Mouse (Mus musculus) MEL (cell line): ENCODE data around the gene Cdh23.

Experiments
- BHLHE40 ChIP-seq: IDR thresholded peaks from 2 replicates; pipeline ENCODE4 v1.6.1; 2012; ENCODE audit warnings: low read depth, mild to moderate bottlenecking, inconsistent platforms, low read length, improper control_type of control experiment, borderline replicate concordance
- CTCF ChIP-seq, 3 experiments: IDR thresholded peaks in 2 of 3; conservative IDR thresholded peaks in 1 of 3; 2 replicates each; pipeline ENCODE4 v1.5.1; 2011 to 2012; ENCODE audit warnings: low read length in 3 of 3, low read depth in 2 of 3, mild to moderate bottlenecking in 2 of 3, improper control_type of control experiment in 1 of 3, inconsistent platforms in 1 of 3, mixed read lengths in 1 of 3, moderate library complexity in 1 of 3; ENCODE audit not compliant: control insufficient read depth in 1 of 3, insufficient read depth in 1 of 3, poor library complexity in 1 of 3, severe bottlenecking in 1 of 3
- EP300 ChIP-seq, 2 experiments: IDR thresholded peaks; 2 replicates each; pipeline ENCODE4 v1.6.1; 2011; ENCODE audit warnings: improper control_type of control experiment in 2 of 2, low read length in 2 of 2, low read depth in 1 of 2, mild to moderate bottlenecking in 1 of 2
- GATA1 ChIP-seq: IDR thresholded peaks from 2 replicates; pipeline ENCODE4 v1.6.1; 2011; ENCODE audit warnings: low read depth, low read length, improper control_type of control experiment
- NRF1 ChIP-seq: IDR thresholded peaks from 2 replicates; pipeline ENCODE4 v1.6.1; 2014; ENCODE audit warnings: low read depth, mild to moderate bottlenecking, inconsistent platforms, low read length, improper control_type of control experiment, moderate library complexity; ENCODE audit not compliant: poor library complexity, insufficient read depth, severe bottlenecking
- SMC3 ChIP-seq: IDR thresholded peaks from 2 replicates; pipeline ENCODE4 v1.6.1; 2011; ENCODE audit warnings: low read depth, low read length, improper control_type of control experiment
- ZNF384 ChIP-seq: IDR thresholded peaks from 2 replicates; pipeline ENCODE4 v1.6.1; 2012; ENCODE audit warnings: low read depth, mild to moderate bottlenecking, inconsistent platforms, low read length, improper control_type of control experiment

DNA sequence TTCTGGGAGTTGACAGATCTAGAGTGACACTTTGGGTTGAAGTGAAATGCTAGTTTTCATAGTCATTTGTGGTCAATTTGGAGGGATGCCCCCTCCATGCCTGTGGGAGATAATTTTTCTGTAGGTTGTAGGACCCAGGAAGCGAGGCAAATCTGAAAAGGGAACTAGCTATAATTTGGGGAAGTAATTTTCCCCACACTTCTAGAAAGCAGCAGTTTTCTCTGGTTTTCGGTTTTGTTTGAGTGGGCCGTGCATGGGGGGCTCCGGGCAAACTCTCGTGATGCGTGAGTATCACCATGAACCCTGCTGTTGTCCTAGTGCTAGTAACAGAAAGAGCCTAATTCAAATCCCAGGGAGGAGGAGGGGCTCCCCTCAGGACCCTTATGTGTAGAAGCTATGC, 412.0 kb downstream of the Cdh23 start:
- TF ChIP-seq NRF1 (no peak), CTCF (IDR thresholded peaks at IDR 0.05 in 2 of 3, conservative IDR thresholded peaks at IDR 0.05 in 1 of 3; ENCODE audit: control insufficient read depth in 1 of 3, insufficient read depth in 1 of 3, low read depth in 2 of 3, low read length in 3 of 3, poor library complexity in 1 of 3, severe bottlenecking in 1 of 3) (no peak), EP300 (IDR thresholded peaks at IDR 0.05; ENCODE audit: low read depth in 1 of 2, low read length in 2 of 2) (peak; percentile 92 to 96), SMC3 (no peak), ZNF384 (no peak), GATA1 (peak; percentile 87), BHLHE40 (0 out of 2 replicates have a peak, but pooled peaks have one; percentile 50)
